Mouse (Mus musculus): ENCODE measurements around the gene Zfp988. TPM values are rescaled to one million over a fixed set of nuclear protein-coding genes. Genes with fewer than 3 reads are reported as not detected.
"Not testable (repeated sequence)": the region's sequence is repeated elsewhere in the genome, so short reads cannot be mapped to it uniquely, and the experiment has no call there.

The Zfp988 gene
- total and polyA plus RNA-seq, 2 experiments: not detected

DNA sequence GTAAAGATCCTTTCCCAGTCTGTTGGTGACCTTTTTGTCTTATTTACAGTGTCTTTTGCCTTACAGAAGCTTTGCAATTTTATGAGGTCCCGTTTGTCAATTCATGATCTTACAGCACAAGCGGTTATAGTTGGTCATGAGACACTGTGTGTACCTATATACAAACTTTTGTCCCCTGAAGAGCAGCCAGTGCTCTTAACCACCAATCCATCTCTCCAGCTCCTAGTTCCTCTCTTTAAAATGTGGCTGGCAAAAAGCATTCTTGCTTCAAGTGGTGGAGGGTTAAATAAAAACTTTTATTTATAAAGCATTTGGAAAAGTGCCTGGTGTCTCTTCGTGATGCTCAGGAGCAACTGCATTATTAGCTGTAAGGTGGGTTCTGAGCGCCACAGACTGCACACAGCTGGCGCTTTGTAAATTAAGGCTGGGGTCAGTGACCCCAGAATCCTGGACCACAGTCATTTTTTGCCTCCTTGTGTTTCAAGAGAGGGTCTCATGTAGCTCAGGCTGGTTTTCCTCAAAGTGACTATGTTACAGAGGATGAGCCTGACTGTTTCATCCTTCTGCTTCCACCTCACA, 32.6 kb downstream of the Zfp988 start:
- H3K27ac ChIP-seq (replicated peaks; ENCODE audit: insufficient read depth, low read depth, low read length): no peak overlapping the region
- no peaks in the 10 kb centered on the region for H3K36me3 ChIP-seq (ENCODE audit: control insufficient read depth, insufficient read depth, low read length)
- TF ChIP-seq CTCF (IDR thresholded peaks at IDR 0.05; ENCODE audit: low read depth, low read length): no peak
- TF ChIP-seq POLR2A (IDR thresholded peaks at IDR 0.05; ENCODE audit: extremely low read depth, insufficient read depth, low read length): no peak
- DNase-seq (ENCODE audit: extremely low read depth, low read depth, low spot score): no peak
- 61% methylated on average over 5 of the region's 5 CpGs for WGBS
- H3K79me2 ChIP-seq (ENCODE audit: control insufficient read depth, insufficient read depth, low read length): no peaks in the 10 kb centered on the region
- H3K9ac ChIP-seq (ENCODE audit: low read depth, low read length): no peak overlapping the region
- peaks cover 3% of the 10 kb centered on the region; the same call in 1 of the 2 replicates for H3K27me3 ChIP-seq (ENCODE audit: control insufficient read depth, insufficient read depth, low read length)
- no peak overlapping the region for H3K4me3 ChIP-seq (ENCODE audit: insufficient read depth, low read depth, low read length)
- H3K4me1 ChIP-seq (ENCODE audit: control insufficient read depth, insufficient read depth, low read length): no peaks in the 10 kb centered on the region

GRCm38 (mm10) chr4:147338706-147339105, 33.2 kb downstream of the Zfp988 start:
- not testable (repeated sequence) for H3K4me1 ChIP-seq (ENCODE audit: control insufficient read depth, insufficient read depth, low read length); H3K27me3 ChIP-seq (ENCODE audit: control insufficient read depth, insufficient read depth, low read length); H3K36me3 ChIP-seq (ENCODE audit: control insufficient read depth, insufficient read depth, low read length); H3K9ac ChIP-seq (ENCODE audit: low read depth, low read length); H3K79me2 ChIP-seq (ENCODE audit: control insufficient read depth, insufficient read depth, low read length); H3K4me3 ChIP-seq (ENCODE audit: insufficient read depth, low read depth, low read length); DNase-seq (ENCODE audit: extremely low read depth, low read depth, low spot score); H3K27ac ChIP-seq (replicated peaks; ENCODE audit: insufficient read depth, low read depth, low read length)
- 70% methylated on average over 3 of the region's 3 CpGs for WGBS

- not testable (repeated sequence) for H3K4me3 ChIP-seq (ENCODE audit: insufficient read depth, low read depth, low read length); H3K27me3 ChIP-seq (ENCODE audit: control insufficient read depth, insufficient read depth, low read length); H3K27ac ChIP-seq (replicated peaks; ENCODE audit: insufficient read depth, low read depth, low read length); H3K36me3 ChIP-seq (ENCODE audit: control insufficient read depth, insufficient read depth, low read length); H3K4me1 ChIP-seq (ENCODE audit: control insufficient read depth, insufficient read depth, low read length); H3K9ac ChIP-seq (ENCODE audit: low read depth, low read length); DNase-seq (ENCODE audit: extremely low read depth, low read depth, low spot score); H3K79me2 ChIP-seq (ENCODE audit: control insufficient read depth, insufficient read depth, low read length)
- WGBS: 67% methylated on average over 7 of the region's 7 CpGs
Measured at GRCm38 (mm10) chr4:147339601-147340219, 34.2 kb downstream of the Zfp988 start.

- not testable (repeated sequence) for H3K9ac ChIP-seq (ENCODE audit: low read depth, low read length); H3K36me3 ChIP-seq (ENCODE audit: control insufficient read depth, insufficient read depth, low read length); H3K27ac ChIP-seq (replicated peaks; ENCODE audit: insufficient read depth, low read depth, low read length); H3K27me3 ChIP-seq (ENCODE audit: control insufficient read depth, insufficient read depth, low read length); H3K4me3 ChIP-seq (ENCODE audit: insufficient read depth, low read depth, low read length); DNase-seq (ENCODE audit: extremely low read depth, low read depth, low spot score); H3K79me2 ChIP-seq (ENCODE audit: control insufficient read depth, insufficient read depth, low read length); H3K4me1 ChIP-seq (ENCODE audit: control insufficient read depth, insufficient read depth, low read length)
- 57% methylated on average over 3 of the region's 3 CpGs for WGBS
Measured at GRCm38 (mm10) chr4:147340236-147340635, 34.8 kb downstream of the Zfp988 start.

DNA sequence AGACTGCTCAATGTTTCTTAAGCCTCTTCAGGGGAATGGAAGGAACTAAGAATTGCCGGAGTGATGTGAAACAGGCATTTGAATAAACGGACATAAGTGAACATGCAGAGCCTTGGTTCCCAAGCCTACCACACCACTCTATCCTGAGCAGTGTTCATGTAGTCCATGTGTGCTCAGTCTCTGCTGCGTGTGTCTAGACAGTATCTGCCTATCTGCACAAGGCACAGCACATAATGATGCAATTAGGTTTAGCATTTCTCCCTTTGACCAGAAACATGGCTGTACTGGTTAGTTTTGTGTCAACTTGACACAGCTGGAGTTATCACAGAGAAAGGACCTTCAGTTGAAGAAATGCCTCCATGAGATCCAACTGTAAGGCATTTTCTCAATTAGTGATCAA, 35.4 kb downstream of the Zfp988 start:
- WGBS: 76% methylated on average over 3 of the region's 3 CpGs
- not testable (repeated sequence) for H3K9ac ChIP-seq (ENCODE audit: low read depth, low read length); H3K4me3 ChIP-seq (ENCODE audit: insufficient read depth, low read depth, low read length); H3K27ac ChIP-seq (replicated peaks; ENCODE audit: insufficient read depth, low read depth, low read length); H3K79me2 ChIP-seq (ENCODE audit: control insufficient read depth, insufficient read depth, low read length); H3K36me3 ChIP-seq (ENCODE audit: control insufficient read depth, insufficient read depth, low read length); H3K27me3 ChIP-seq (ENCODE audit: control insufficient read depth, insufficient read depth, low read length); DNase-seq (ENCODE audit: extremely low read depth, low read depth, low spot score); H3K4me1 ChIP-seq (ENCODE audit: control insufficient read depth, insufficient read depth, low read length)

DNA sequence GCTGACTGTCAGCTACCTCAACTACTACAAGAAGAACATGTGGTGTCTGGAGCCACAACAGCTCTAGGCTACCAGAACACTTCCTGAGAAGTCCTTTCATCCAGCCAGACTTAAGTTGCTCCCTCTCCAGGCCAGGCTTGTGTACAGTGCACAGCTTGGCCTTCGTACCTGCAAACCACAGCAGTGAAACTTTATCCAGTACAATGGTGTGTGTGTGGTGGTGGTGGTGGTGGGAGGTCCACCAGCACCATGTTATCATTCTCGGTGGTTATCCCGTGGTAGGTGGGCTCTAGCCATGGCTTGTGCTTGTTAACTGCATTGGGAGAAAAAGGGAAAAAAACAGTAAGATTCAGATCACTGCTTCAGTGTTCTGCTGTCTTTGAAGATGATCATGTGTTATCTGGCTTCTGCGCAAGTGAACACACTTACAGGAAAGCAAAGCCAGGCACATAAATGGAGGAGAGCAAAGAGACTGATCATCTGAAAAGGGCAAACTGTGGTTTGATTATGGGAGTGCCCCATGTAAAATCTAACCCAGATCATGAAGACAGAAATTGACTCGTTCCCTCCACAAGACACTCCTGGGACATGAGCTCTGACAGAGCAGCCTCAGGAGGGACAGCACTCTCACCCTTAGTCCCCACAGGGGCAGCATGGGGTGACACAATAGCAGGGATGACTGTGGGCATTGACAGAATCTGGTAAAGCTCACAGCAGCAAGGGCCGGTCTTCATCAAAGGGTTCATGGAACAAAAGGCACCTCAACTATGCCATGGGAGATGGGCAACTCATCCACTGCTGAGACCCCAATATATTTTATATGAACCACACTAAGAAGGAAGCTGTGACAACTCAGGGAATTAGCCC, 37.8 kb downstream of the Zfp988 start:
- WGBS: 69% methylated on average over 6 of the region's 6 CpGs
- DNase-seq (ENCODE audit: extremely low read depth, low read depth, low spot score); H3K4me3 ChIP-seq (ENCODE audit: insufficient read depth, low read depth, low read length): not testable (repeated sequence)

GRCm38 (mm10) chr4:147345061-147345554, 39.6 kb downstream of the Zfp988 start:
- not testable (repeated sequence) for H3K79me2 ChIP-seq (ENCODE audit: control insufficient read depth, insufficient read depth, low read length); H3K9ac ChIP-seq (ENCODE audit: low read depth, low read length); H3K4me1 ChIP-seq (ENCODE audit: control insufficient read depth, insufficient read depth, low read length); H3K4me3 ChIP-seq (ENCODE audit: insufficient read depth, low read depth, low read length); H3K27ac ChIP-seq (replicated peaks; ENCODE audit: insufficient read depth, low read depth, low read length); H3K36me3 ChIP-seq (ENCODE audit: control insufficient read depth, insufficient read depth, low read length); DNase-seq (ENCODE audit: extremely low read depth, low read depth, low spot score); H3K27me3 ChIP-seq (ENCODE audit: control insufficient read depth, insufficient read depth, low read length)
- WGBS: 81% methylated on average over 2 of the region's 2 CpGs

More for the DNA sequence above, 37.8 kb downstream of the Zfp988 start:
- H3K27ac ChIP-seq (replicated peaks; ENCODE audit: insufficient read depth, low read depth, low read length); H3K4me1 ChIP-seq (ENCODE audit: control insufficient read depth, insufficient read depth, low read length); H3K79me2 ChIP-seq (ENCODE audit: control insufficient read depth, insufficient read depth, low read length); H3K9ac ChIP-seq (ENCODE audit: low read depth, low read length); H3K36me3 ChIP-seq (ENCODE audit: control insufficient read depth, insufficient read depth, low read length); H3K27me3 ChIP-seq (ENCODE audit: control insufficient read depth, insufficient read depth, low read length): not testable (repeated sequence)

DNA sequence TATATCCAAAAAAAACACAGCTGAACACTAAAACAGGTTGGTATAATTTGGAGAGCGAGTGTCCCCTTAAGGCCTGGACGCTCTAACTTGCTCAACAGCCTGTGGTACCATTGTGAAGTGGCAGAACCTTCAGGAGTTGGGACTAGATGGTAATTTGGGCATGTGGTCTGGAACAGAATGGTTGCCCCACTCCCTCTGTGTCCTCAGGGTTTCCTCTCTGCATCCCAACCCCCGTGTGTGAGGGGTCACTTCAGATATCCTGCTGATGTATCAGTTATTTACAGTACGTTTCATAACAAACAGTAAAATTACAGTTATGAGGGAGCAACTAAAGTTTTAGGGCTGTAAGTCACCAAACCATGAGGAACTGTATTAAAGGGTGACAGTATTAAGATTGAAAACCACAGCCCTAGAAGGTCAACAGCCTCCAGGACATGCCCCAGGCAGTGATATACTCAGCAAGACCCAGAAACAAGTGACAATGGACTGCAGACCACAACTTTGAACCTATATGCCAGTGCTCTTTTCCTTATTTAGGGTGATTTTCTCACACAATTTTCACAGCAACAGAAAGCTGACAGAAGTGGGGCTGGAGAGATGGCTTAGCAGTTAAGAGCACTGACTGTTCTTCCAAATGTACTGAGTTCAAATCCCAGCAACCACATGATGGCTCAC, 41.0 kb downstream of the Zfp988 start:
- H3K4me3 ChIP-seq (ENCODE audit: insufficient read depth, low read depth, low read length); H3K9ac ChIP-seq (ENCODE audit: low read depth, low read length); H3K79me2 ChIP-seq (ENCODE audit: control insufficient read depth, insufficient read depth, low read length); H3K4me1 ChIP-seq (ENCODE audit: control insufficient read depth, insufficient read depth, low read length); DNase-seq (ENCODE audit: extremely low read depth, low read depth, low spot score); H3K27me3 ChIP-seq (ENCODE audit: control insufficient read depth, insufficient read depth, low read length); H3K27ac ChIP-seq (replicated peaks; ENCODE audit: insufficient read depth, low read depth, low read length); H3K36me3 ChIP-seq (ENCODE audit: control insufficient read depth, insufficient read depth, low read length): not testable (repeated sequence)
- WGBS: 61% methylated on average over 4 of the region's 4 CpGs

All from liver, adult 2 months (tissue).